Mouse (Mus musculus) hindbrain, embryonic 11.5 days (tissue): Measurements from ENCODE around the gene Olfr693. TPM values are rescaled to one million over a fixed set of nuclear protein-coding genes. Genes with fewer than 3 reads are reported as not detected.
"Not testable (repeated sequence)": the region's sequence is repeated elsewhere in the genome, so short reads cannot be mapped to it uniquely, and the experiment has no call there.

Experiments
- ATAC-seq: fragments of 200-750 bp; cut with Nextera tagmentation; 2 replicates; pipeline ENCODE4 v1.8.0; 2017; ENCODE audit warnings: mild to moderate bottlenecking, moderate TSS enrichment, moderate library complexity; ENCODE audit not compliant: low FRiP score
- DNase-seq: peaks from one replicate; pipeline ENCODE4 v3.0.0-alpha.2; 2015; ENCODE audit warnings: low spot score
- H3K27ac ChIP-seq: fragments of 300-500 bp; sonication (generic); 2 replicates; pipeline ENCODE4 v1.5.1; 2014; ENCODE audit warnings: mild to moderate bottlenecking, low read depth, low read length
- H3K27me3 ChIP-seq: fragments of 300-500 bp; sonication (generic); 2 replicates; pipeline ENCODE4 v1.6.1; 2014; ENCODE audit warnings: mild to moderate bottlenecking, low read length, moderate library complexity, mixed read lengths; ENCODE audit not compliant: control insufficient read depth, insufficient read depth
- H3K36me3 ChIP-seq: fragments of 300-500 bp; sonication (generic); 2 replicates; pipeline ENCODE4 v1.6.1; 2014; ENCODE audit warnings: mild to moderate bottlenecking, low read length, moderate library complexity, mixed read lengths; ENCODE audit not compliant: control insufficient read depth, insufficient read depth
- H3K4me1 ChIP-seq: fragments of 300-500 bp; sonication (generic); replicated peaks from 2 replicates; pipeline ENCODE4 v1.6.1; 2014; ENCODE audit warnings: low read length, mixed read lengths; ENCODE audit not compliant: control insufficient read depth, insufficient read depth
- H3K4me2 ChIP-seq: fragments of 300-500 bp; sonication (generic); replicated peaks from 2 replicates; pipeline ENCODE4 v1.6.1; 2014; ENCODE audit warnings: mild to moderate bottlenecking, low read depth, low read length
- H3K4me3 ChIP-seq: fragments of 300-500 bp; sonication (generic); 2 replicates; pipeline ENCODE4 v1.5.1; 2014; ENCODE audit warnings: low read depth, low read length
- H3K9ac ChIP-seq: fragments of 300-500 bp; sonication (generic); 2 replicates; pipeline ENCODE4 v1.6.1; 2014; ENCODE audit warnings: low read depth, low read length
- H3K9me3 ChIP-seq: fragments of 300-500 bp; sonication (generic); 2 replicates; pipeline ENCODE4 v1.6.1; 2016; ENCODE audit warnings: low read length; ENCODE audit not compliant: control insufficient read depth
- WGBS: fragments of 180-500 bp; shearing (Covaris S2); extraction: QIAGEN DNeasy Blood & Tissue Kit; methylation state at CpG from one replicate; pipeline ENCODE4 v1.1.7; 2014; 5-methylcytosine and 5-hydroxymethylcytosine counted together
- polyA plus RNA-seq: library from polyadenylated mRNA; unstranded; fragments of >200 nt; fragmentation: Nextera tagmentation; extraction: Ambion mirVana; gene quantifications from 2 replicates; pipeline ENCODE4 v1.2.1, GENCODE M21; 2014

The Olfr693 gene
- polyA plus RNA-seq = not detected in 2 replicates

- H3K9me3 ChIP-seq = no peaks in the 10 kb centered on the region
- no peaks in the 10 kb centered on the region for H3K36me3 ChIP-seq
- ATAC-seq (no peak), DNase-seq (no peak)
- H3K4me3 ChIP-seq = no peak within 1 kb of the TSS
- no peak within 1 kb of the TSS for H3K27ac ChIP-seq
- no peaks in the 10 kb centered on the region for H3K4me1 ChIP-seq
- H3K9ac ChIP-seq = no peak within 1 kb of the TSS
- H3K27me3 ChIP-seq = no peaks in the 10 kb centered on the region
- H3K4me2 ChIP-seq = no peak within 1 kb of the TSS
Observed at GRCm38 (mm10) chr7:106680484-106680883, at the start of gene Olfr693. Gene Olfr693 (minus strand): TSS chr7:106680584.

DNA sequence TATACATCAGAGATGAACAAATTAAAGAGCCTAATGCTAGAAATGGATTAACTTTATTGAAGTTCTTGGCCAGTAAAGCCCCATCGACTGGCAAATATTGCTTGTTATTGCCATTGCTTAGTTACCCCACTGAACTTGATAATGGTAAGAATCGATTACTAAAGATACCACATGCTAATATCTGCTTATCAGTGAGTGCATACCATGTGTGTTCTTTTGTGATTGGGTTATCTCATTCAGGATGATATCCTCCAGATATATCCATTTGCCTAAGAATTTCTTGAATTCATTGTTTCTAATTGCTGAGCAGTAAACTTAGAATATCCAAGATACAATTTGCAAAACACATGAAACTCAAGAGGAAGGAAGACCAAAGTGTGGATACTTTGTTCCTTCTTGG, 45.3 kb upstream of the Olfr693 start:
- not testable (repeated sequence) for H3K9ac ChIP-seq, H3K27me3 ChIP-seq, H3K27ac ChIP-seq, H3K36me3 ChIP-seq, H3K4me2 ChIP-seq, H3K4me3 ChIP-seq, DNase-seq, H3K4me1 ChIP-seq, H3K9me3 ChIP-seq, ATAC-seq
- 95% methylated on average over 2 of the region's 2 CpGs for WGBS

DNA sequence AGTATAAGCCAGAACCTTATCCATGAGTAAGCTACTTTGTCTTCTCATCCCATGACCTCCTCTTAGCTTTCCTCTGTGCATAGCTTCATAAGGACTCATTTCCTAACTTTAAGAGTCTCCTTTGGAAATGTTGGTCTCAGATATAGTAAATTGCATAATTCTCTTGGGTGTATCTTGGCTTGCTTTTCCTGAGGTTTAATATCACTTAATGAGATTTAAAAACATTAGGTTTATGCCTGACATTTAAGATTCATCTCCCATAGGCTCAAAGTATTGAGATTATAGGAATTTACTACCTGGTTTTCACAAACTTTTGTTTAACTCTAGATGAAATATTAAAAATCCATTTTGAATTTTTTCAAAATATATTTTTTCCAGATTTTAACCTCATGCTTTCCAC, 35.9 kb upstream of the Olfr693 start, which contains the start of gene Olfr695:
Gene Olfr695, minus strand, starts transcription at position 101 of the 400 bp plus-strand sequence.
- no peak for DNase-seq
- Histone ChIP-seq H3K4me2 (no peak within 1 kb of the TSS), H3K4me3 (no peak within 1 kb of the TSS), H3K9ac (no peak within 1 kb of the TSS), H3K27ac (no peak within 1 kb of the TSS), H3K36me3 (no peaks in the 10 kb centered on the region), H3K9me3 (no peaks in the 10 kb centered on the region), H3K27me3 (no peaks in the 10 kb centered on the region), H3K4me1 (no peaks in the 10 kb centered on the region)
- no peak for ATAC-seq

DNA sequence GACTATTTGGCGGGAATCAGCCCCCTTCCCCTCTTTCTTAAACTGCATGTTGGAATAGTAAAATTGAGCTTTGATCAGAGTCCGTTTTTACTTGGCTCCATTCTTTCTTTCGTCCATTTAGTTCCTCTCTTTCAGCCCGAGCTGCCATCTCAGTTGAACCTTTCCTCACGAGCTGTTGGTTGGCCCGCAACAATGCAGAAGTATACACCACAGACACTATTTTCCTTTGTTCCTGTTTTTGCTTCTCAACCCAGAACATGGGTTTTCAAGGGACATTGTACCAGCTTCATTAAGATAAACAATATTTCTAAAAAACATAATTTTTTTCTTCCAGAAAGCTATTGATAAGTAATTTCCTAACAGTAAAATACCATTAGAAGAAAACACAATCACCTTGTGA, 31.1 kb upstream of the Olfr693 start:
- no peak for DNase-seq
- H3K27ac ChIP-seq = no peak overlapping the region
- WGBS = 88% methylated on average over 6 of the region's 6 CpGs
- no peaks in the 10 kb centered on the region for H3K4me1 ChIP-seq
- no peak overlapping the region for H3K4me2 ChIP-seq
- H3K36me3 ChIP-seq = no peaks in the 10 kb centered on the region
- H3K4me3 ChIP-seq = no peak overlapping the region
- H3K9ac ChIP-seq = no peak overlapping the region
- no peaks in the 10 kb centered on the region for H3K9me3 ChIP-seq
- no peaks in the 10 kb centered on the region for H3K27me3 ChIP-seq
- ATAC-seq = no peak

DNA sequence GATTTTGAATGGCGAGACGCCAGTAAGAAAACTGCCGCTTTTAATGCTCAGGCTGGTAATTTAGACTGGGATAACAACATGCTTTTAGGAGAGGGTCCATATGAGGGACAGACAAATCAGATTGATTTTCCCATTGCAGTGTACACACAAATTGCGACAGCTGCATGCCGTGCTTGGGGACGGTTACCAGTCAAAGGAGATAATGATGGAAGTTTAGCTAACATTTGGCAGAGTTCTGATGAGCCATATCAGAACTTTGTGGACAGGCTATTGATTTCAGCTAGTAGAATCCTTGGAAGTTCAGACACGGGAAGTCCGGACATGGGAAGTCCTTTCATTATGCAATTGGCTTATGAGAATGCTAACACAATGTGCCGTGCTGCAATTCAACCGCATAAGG, 27.3 kb upstream of the Olfr693 start:
- not testable (repeated sequence) for DNase-seq, H3K36me3 ChIP-seq, H3K4me2 ChIP-seq, H3K9ac ChIP-seq, H3K9me3 ChIP-seq, H3K4me3 ChIP-seq, H3K4me1 ChIP-seq, ATAC-seq, H3K27me3 ChIP-seq, H3K27ac ChIP-seq
- 89% methylated on average over 10 of the region's 10 CpGs for WGBS

DNA sequence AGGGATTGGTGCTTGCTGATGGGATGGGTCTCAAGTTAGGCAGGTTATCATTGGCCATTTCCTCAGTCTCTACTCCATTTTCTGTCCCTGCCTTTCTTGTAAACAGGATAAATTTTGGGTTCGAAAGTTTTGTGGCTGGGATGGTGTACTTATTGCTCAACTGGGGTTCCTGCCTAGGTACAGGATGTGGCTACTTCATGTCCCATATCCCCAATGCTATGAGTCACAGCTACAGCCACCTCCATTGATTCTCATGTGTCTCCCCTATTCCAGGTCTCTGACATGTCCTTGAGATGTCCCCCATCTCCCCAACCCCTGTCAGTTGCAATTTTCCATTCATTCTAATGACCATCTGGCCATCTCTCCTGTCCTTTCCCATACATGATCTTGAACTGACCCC, 16.5 kb upstream of the Olfr693 start:
- no peaks in the 10 kb centered on the region for H3K27me3 ChIP-seq
- ATAC-seq (no peak), DNase-seq (no peak)
- no peak overlapping the region for H3K27ac ChIP-seq
- H3K4me2 ChIP-seq = no peak overlapping the region
- H3K9ac ChIP-seq = no peak overlapping the region
- no peaks in the 10 kb centered on the region for H3K36me3 ChIP-seq
- no peaks in the 10 kb centered on the region for H3K9me3 ChIP-seq
- no peaks in the 10 kb centered on the region for H3K4me1 ChIP-seq
- 85% methylated on average over 1 of the region's 1 CpGs for WGBS
- no peak overlapping the region for H3K4me3 ChIP-seq

DNA sequence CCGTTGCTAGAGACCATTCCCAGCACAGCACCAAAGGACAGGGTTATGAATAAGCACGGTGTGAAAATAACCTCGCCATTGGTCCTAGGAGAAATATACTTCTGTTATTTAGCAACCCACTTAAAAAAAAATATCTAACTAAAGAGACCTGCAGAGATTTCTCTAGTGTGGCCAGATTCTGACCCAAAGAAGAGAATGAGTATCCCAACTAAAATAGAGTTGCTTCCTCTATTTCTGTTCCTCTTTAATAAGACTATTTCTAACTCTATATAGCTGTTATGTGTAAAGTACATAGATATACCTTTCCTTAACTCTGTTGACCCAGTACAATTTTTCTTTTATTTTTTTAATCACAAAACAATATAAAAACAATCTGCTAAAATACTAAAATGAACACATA, 12.6 kb upstream of the Olfr693 start:
- 92% methylated on average over 3 of the region's 3 CpGs for WGBS
- Histone ChIP-seq H3K4me1 (no peaks in the 10 kb centered on the region), H3K9me3 (no peaks in the 10 kb centered on the region), H3K27me3 (no peaks in the 10 kb centered on the region), H3K4me3 (no peak overlapping the region), H3K9ac (no peak overlapping the region), H3K4me2 (no peak overlapping the region), H3K27ac (no peak overlapping the region), H3K36me3 (no peaks in the 10 kb centered on the region)
- no peak for ATAC-seq
- no peak for DNase-seq

GRCm38 (mm10) chr7:106691714-106692113, 11.3 kb upstream of the Olfr693 start, which contains the start of gene Olfr694:
Gene Olfr694 (minus strand): TSS chr7:106691814.
- no peak within 1 kb of the TSS for H3K4me2 ChIP-seq
- no peak within 1 kb of the TSS for H3K9ac ChIP-seq
- ATAC-seq (no peak), DNase-seq (no peak)
- no peaks in the 10 kb centered on the region for H3K36me3 ChIP-seq
- H3K4me1 ChIP-seq = no peaks in the 10 kb centered on the region
- H3K27ac ChIP-seq = no peak within 1 kb of the TSS
- H3K9me3 ChIP-seq = no peaks in the 10 kb centered on the region
- H3K27me3 ChIP-seq = no peaks in the 10 kb centered on the region
- WGBS = 86% methylated on average over 1 of the region's 1 CpGs
- no peak within 1 kb of the TSS for H3K4me3 ChIP-seq

- no peak for DNase-seq
- H3K4me2 ChIP-seq = no peak overlapping the region
- WGBS = 86% methylated on average over 2 of the region's 2 CpGs
Observed at GRCm38 (mm10) chr7:106685382-106685781, 5.0 kb upstream of the Olfr693 start.

More at GRCm38 (mm10) chr7:106685382-106685781, 5.0 kb upstream of the Olfr693 start:
- no peak for ATAC-seq
- H3K9ac ChIP-seq = no peak overlapping the region
- no peak overlapping the region for H3K4me3 ChIP-seq
- no peaks in the 10 kb centered on the region for H3K9me3 ChIP-seq
- H3K27ac ChIP-seq = no peak overlapping the region
- no peaks in the 10 kb centered on the region for H3K27me3 ChIP-seq
- no peaks in the 10 kb centered on the region for H3K4me1 ChIP-seq
- no peaks in the 10 kb centered on the region for H3K36me3 ChIP-seq
